Mouse (Mus musculus): Measurements from ENCODE around the gene Arhgef25.
"Not testable (repeated sequence)": the region's sequence is repeated elsewhere in the genome, so short reads cannot be mapped to it uniquely, and the experiment has no call there.

Arhgef25 gene

DNA sequence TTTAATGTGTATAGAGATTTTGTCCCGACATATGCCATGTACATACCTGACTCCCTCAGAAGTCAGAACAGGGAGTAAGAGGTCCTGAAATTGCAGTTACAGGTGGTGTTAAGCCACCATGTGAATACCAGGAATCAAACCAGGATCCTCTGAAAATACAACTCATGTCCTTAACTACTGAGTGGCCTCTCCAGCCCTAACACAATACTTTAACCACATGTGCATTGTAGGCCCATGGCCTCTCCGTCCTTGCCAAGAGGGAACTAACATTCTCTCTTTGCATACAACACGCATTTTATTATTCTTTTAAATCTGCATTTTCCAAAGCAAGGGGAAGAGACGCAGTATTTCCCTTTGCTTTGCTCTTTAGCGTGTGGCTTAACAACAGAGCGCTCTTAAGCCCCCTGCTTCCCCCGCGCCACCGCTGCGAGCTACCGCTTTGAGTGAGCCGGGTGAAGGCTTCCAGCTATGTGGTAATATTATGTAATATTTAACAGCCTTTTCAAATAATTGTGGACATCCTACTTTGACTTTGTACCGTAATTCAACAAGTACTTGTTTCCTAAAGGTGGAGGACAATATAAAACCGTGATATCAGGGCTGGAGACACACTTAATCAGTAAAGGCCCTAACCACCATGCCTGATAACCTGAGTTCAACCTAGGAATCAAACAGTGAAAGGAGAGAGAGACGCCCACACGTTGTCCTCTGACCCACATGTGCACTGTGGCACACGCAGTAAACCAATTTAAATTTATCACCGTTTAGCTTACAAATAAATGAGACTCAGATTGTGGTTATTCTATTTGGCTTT is 51.3 kb downstream of the Arhgef25 start:
- in situ Hi-C loops (cut with MboI, MseI), result no loop called here

DNA sequence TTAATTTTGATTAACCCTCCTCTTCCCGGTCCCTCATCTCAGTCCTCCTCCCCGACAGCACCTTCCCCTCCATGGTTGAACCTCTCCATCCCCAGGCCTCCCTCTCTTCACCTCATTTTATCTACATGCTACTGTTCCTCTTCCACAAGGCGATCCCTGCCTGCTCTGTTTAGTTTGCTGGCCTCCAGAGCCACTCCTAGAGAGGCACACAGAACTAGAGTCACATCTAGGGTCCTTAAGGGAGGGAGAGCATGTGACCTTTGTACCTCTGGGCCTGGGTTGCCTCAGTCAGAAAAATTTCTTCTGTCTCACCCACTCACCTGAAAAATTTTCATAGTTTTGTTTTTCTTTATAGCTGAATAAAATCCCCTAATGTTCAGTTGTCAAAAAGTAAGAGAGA is 52.0 kb downstream of the Arhgef25 start:
- in situ Hi-C loops (cut with MboI, MseI), result no loop called here

GRCm38 (mm10) chr10:127136510-127136909 is 53.4 kb downstream of the Arhgef25 start:
- in situ Hi-C loops (cut with MboI, MseI), result no loop called here

DNA sequence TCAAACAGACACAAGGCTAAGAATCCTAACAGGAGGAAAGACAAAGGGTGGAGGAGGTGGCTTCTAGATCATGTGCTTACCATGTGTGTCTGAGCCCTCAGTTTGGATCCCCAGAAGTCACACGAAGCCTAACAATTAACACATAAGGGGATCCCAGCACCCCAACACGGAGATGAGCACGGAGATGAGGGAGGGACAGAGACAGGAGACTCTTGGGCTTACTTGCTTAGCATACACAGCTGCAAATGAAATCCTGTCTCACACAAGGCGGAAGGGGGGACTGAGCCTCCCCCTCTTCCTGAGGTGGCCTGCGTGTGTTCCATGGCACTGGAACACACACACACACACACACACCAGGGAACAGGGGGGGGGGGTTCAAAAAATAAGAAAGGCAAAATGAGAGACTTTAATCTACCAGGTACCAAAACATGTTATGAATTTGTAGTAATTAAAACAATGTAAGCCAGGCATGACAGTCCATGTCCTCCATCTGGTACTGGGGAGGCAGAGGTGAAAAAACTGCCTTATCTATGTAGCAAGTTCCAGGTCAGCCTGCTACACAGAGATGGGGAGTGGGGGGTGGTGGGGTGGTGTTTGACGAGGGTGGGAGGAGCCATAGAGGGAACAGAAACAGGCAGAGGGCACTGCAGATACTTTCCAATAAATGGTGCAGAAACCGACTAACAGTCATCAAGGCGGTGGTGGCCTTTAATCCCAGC is 54.6 kb downstream of the Arhgef25 start:
- in situ Hi-C loops (cut with MboI, MseI), result no loop called here

DNA sequence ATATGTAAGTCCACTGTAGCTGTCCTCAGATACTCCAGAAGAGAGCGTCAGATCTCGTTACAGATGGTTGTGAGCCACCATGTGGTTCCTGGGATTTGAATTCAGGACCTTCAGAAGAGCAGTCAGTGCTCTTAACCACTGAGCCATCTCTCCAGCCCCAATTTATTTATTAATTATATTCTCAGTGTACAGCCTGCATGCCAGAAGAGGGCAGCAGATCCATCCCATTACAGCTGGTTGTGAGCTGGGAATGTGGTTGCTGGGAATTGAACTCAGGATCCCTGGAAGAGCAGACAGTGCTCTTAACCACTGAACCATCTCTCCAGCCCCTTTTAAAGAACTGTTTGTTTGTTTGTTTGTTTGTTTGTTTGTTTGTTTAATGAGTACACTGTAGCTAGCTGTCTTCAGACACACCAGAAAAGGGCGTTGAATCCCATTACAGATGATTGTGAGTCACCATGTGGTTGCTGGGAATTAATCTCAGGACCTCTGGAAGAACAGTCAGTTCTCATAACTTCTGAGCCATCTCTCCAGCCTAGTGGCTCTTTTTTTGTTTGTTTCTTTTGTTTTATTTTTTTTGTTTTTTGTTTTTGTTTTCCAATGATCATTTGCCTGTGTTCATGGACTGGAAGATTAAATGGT is 55.4 kb downstream of the Arhgef25 start:
- in situ Hi-C loops (cut with MboI, MseI), result not testable (repeated sequence)
